Mouse (Mus musculus) lung, postnatal 36 days (tissue): ENCODE measurements around the gene Anxa8.
A peak's percentile ranks its signal among the peaks of the same experiment; 100 is the strongest.

Experiments used
- DNase-seq: peaks from one replicate; pipeline ENCODE4 v3.0.0; 2022; ENCODE audit warnings: mixed read lengths

The Anxa8 gene

GRCm38 (mm10) chr14:34085731-34086130 is at the start of gene Anxa8:
Gene Anxa8 (plus strand): TSS chr14:34085981.
- DNase-seq: peak; percentile 42

GRCm38 (mm10) chr14:34041241-34041640 is 44.5 kb upstream of the Anxa8 start:
- DNase-seq: no peak

GRCm38 (mm10) chr14:34043341-34043740 is 42.4 kb upstream of the Anxa8 start:
- DNase-seq: no peak

- DNase-seq: no peak
Measured at GRCm38 (mm10) chr14:34050101-34050779, 35.5 kb upstream of the Anxa8 start.

GRCm38 (mm10) chr14:34052516-34052915 is 33.3 kb upstream of the Anxa8 start, which contains the start of gene Antxrl:
Gene Antxrl (plus strand): TSS chr14:34052707.
- DNase-seq: no peak

- DNase-seq: no peak
Measured at GRCm38 (mm10) chr14:34071665-34072064, 14.1 kb upstream of the Anxa8 start.

GRCm38 (mm10) chr14:34075346-34075745 is 10.4 kb upstream of the Anxa8 start:
- peak; percentile 9 for DNase-seq

GRCm38 (mm10) chr14:34077222-34077621 is 8.6 kb upstream of the Anxa8 start:
- DNase-seq: no peak

GRCm38 (mm10) chr14:34078293-34078692 is 7.5 kb upstream of the Anxa8 start:
- DNase-seq: no peak

- peak; percentile 77 for DNase-seq
Measured at GRCm38 (mm10) chr14:34080321-34080997, 5.3 kb upstream of the Anxa8 start.

GRCm38 (mm10) chr14:34086806-34087205 is 1.0 kb downstream of the Anxa8 start:
- DNase-seq: no peak

- peak; percentile 9 for DNase-seq
Measured at GRCm38 (mm10) chr14:34087856-34088398, 2.1 kb downstream of the Anxa8 start.

- DNase-seq: no peak
Measured at GRCm38 (mm10) chr14:34089796-34090195, 4.0 kb downstream of the Anxa8 start.

- no peak for DNase-seq
Measured at GRCm38 (mm10) chr14:34091475-34091874, 5.7 kb downstream of the Anxa8 start.

- DNase-seq: no peak
Measured at GRCm38 (mm10) chr14:34092856-34093255, 7.1 kb downstream of the Anxa8 start.

- no peak for DNase-seq
Measured at GRCm38 (mm10) chr14:34096161-34096560, 10.4 kb downstream of the Anxa8 start.

- no peak for DNase-seq
Measured at GRCm38 (mm10) chr14:34102601-34103000, 16.8 kb downstream of the Anxa8 start, which contains the start of gene A630023A22Rik. Gene A630023A22Rik (minus strand): TSS chr14:34102754.

GRCm38 (mm10) chr14:34103855-34104254 is 18.1 kb downstream of the Anxa8 start:
- DNase-seq: no peak

GRCm38 (mm10) chr14:34104892-34105291 is 19.1 kb downstream of the Anxa8 start:
- DNase-seq: peak; percentile 87

GRCm38 (mm10) chr14:34106389-34107062 is 20.7 kb downstream of the Anxa8 start:
- peak; percentile 62 for DNase-seq

- DNase-seq: no peak
Measured at GRCm38 (mm10) chr14:34107594-34107993, 21.8 kb downstream of the Anxa8 start.

GRCm38 (mm10) chr14:34114311-34114710 is 28.5 kb downstream of the Anxa8 start:
- DNase-seq: no peak

GRCm38 (mm10) chr14:34119046-34119723 is 33.4 kb downstream of the Anxa8 start:
- DNase-seq: no peak
